Mouse (Mus musculus) heart, embryonic 10.5 days (tissue): Measurements from ENCODE around the gene Aars. TPM values are rescaled to one million over a fixed set of nuclear protein-coding genes. Genes with fewer than 3 reads are reported as not detected.
"Not testable (repeated sequence)": the region's sequence is repeated elsewhere in the genome, so short reads cannot be mapped to it uniquely, and the experiment has no call there.

Experiments
- DNase-seq: peaks from one replicate; pipeline ENCODE4 v3.0.0-alpha.2; 2017; ENCODE audit warnings: low spot score
- H3K27ac ChIP-seq: fragments of 300-500 bp; sonication (generic); 2 replicates; pipeline ENCODE4 v1.5.1; 2016; ENCODE audit warnings: mild to moderate bottlenecking
- H3K27me3 ChIP-seq: fragments of 300-500 bp; sonication (generic); 2 replicates; pipeline ENCODE4 v1.6.1; 2016; ENCODE audit warnings: mild to moderate bottlenecking; ENCODE audit not compliant: poor library complexity, insufficient read depth, severe bottlenecking
- H3K36me3 ChIP-seq: fragments of 300-500 bp; sonication (generic); 2 replicates; pipeline ENCODE4 v1.6.1; 2016; ENCODE audit warnings: mild to moderate bottlenecking, moderate library complexity
- H3K4me1 ChIP-seq: fragments of 300-500 bp; sonication (generic); 2 replicates; pipeline ENCODE4 v1.6.1; 2016; ENCODE audit warnings: mild to moderate bottlenecking
- H3K4me3 ChIP-seq: fragments of 300-500 bp; sonication (generic); 2 replicates; pipeline ENCODE4 v1.5.1; 2016; ENCODE audit warnings: mild to moderate bottlenecking, moderate library complexity
- H3K9me3 ChIP-seq: fragments of 300-500 bp; sonication (generic); 2 replicates; pipeline ENCODE4 v1.6.1; 2016; ENCODE audit warnings: mild to moderate bottlenecking, moderate library complexity
- WGBS: fragments of 180-500 bp; shearing (Covaris S2); methylation state at CpG from one replicate; pipeline ENCODE4 v1.1.7; 2016; 5-methylcytosine and 5-hydroxymethylcytosine counted together
- polyA plus RNA-seq: library from polyadenylated mRNA; unstranded; fragments of >200 nt; fragmentation: Nextera tagmentation; extraction: Ambion mirVana; gene quantifications from 2 replicates; pipeline ENCODE4 v1.2.1, GENCODE M21; 2016

Gene Aars
- 62.9 and 72.4 TPM in 2 replicates for polyA plus RNA-seq

- no peaks in the 10 kb centered on the region for H3K9me3 ChIP-seq
- H3K36me3 ChIP-seq: peaks cover 15% of the 10 kb centered on the region
- H3K4me3 ChIP-seq: peak within 1 kb of the TSS; percentile 83
- peaks cover 8% of the 10 kb centered on the region; the same call in 1 of the 2 replicates for H3K27me3 ChIP-seq
- peak within 1 kb of the TSS; percentile 95 for H3K27ac ChIP-seq
- no peak for DNase-seq
- H3K4me1 ChIP-seq: peaks cover 17% of the 10 kb centered on the region
- 95% methylated on average over 7 of the region's 7 CpGs for WGBS
Observed at GRCm38 (mm10) chr8:111032916-111033315, at the start of gene Aars. Aars (plus strand) TSS chr8:111033144.

GRCm38 (mm10) chr8:110987805-110988744 is 44.9 kb upstream of the Aars start:
- no peak overlapping the region for H3K27ac ChIP-seq
- 78% methylated on average over 8 of the region's 8 CpGs for WGBS
- no peaks in the 10 kb centered on the region for H3K4me1 ChIP-seq
- peaks cover 93% of the 10 kb centered on the region for H3K36me3 ChIP-seq
- H3K9me3 ChIP-seq: no peaks in the 10 kb centered on the region
- no peaks in the 10 kb centered on the region for H3K27me3 ChIP-seq
- DNase-seq: no peak
- H3K4me3 ChIP-seq: no peak overlapping the region

GRCm38 (mm10) chr8:110990017-110990416 is 42.9 kb upstream of the Aars start:
- Histone ChIP-seq H3K4me1 (no peaks in the 10 kb centered on the region), H3K36me3 (peaks cover 85% of the 10 kb centered on the region), H3K9me3 (no peaks in the 10 kb centered on the region), H3K27me3 (no peaks in the 10 kb centered on the region), H3K4me3 (no peak overlapping the region), H3K27ac (no peak overlapping the region)
- no peak for DNase-seq
- WGBS: 89% methylated on average over 9 of the region's 9 CpGs

GRCm38 (mm10) chr8:110996641-110997430 is 36.1 kb upstream of the Aars start:
- 31% methylated on average over 16 of the region's 16 CpGs for WGBS
- DNase-seq: no peak

GRCm38 (mm10) chr8:110997547-110998531 is 35.1 kb upstream of the Aars start, which contains the start of gene Ddx19a:
Ddx19a (minus strand) TSS chr8:110997800.
- Histone ChIP-seq H3K9me3 (no peaks in the 10 kb centered on the region), H3K27ac (peak within 1 kb of the TSS; percentile 92), H3K36me3 (peaks cover 15% of the 10 kb centered on the region), H3K27me3 (no peaks in the 10 kb centered on the region), H3K4me3 (peak within 1 kb of the TSS; percentile 92), H3K4me1 (peaks cover 13% of the 10 kb centered on the region)
- DNase-seq: peak; percentile 92
- WGBS: 4% methylated on average over 58 of the region's 58 CpGs

More at GRCm38 (mm10) chr8:110996641-110997430, 36.1 kb upstream of the Aars start:
- Histone ChIP-seq H3K4me3 (peak overlapping the region; percentile 92), H3K4me1 (peaks cover 13% of the 10 kb centered on the region), H3K27ac (peak overlapping the region; percentile 92), H3K9me3 (no peaks in the 10 kb centered on the region), H3K36me3 (peaks cover 23% of the 10 kb centered on the region), H3K27me3 (no peaks in the 10 kb centered on the region)

- H3K9me3 ChIP-seq, H3K4me3 ChIP-seq, DNase-seq, H3K27ac ChIP-seq, H3K4me1 ChIP-seq, H3K27me3 ChIP-seq: not testable (repeated sequence)
- H3K36me3 ChIP-seq: peaks cover 67% of the 10 kb centered on the region
- WGBS: 80% methylated on average over 8 of the region's 10 CpGs
Observed at GRCm38 (mm10) chr8:111010230-111010991, 22.5 kb upstream of the Aars start.

GRCm38 (mm10) chr8:111026609-111027008 is 6.3 kb upstream of the Aars start:
- H3K27ac ChIP-seq, H3K4me1 ChIP-seq, H3K27me3 ChIP-seq, H3K4me3 ChIP-seq, H3K9me3 ChIP-seq, H3K36me3 ChIP-seq, DNase-seq: not testable (repeated sequence)
- WGBS: 90% methylated on average over 2 of the region's 2 CpGs

- Histone ChIP-seq H3K4me1 (peaks cover 9% of the 10 kb centered on the region; the same call in 1 of the 2 replicates), H3K4me3 (peak overlapping the region; percentile 94), H3K27ac (peak overlapping the region; percentile 91), H3K27me3 (peaks cover 8% of the 10 kb centered on the region; the same call in 1 of the 2 replicates), H3K36me3 (no peaks in the 10 kb centered on the region), H3K9me3 (no peaks in the 10 kb centered on the region)
- under 1% methylated on average over 31 of the region's 31 CpGs for WGBS
- DNase-seq: peak; percentile 93
Observed at GRCm38 (mm10) chr8:111027391-111027937, 5.5 kb upstream of the Aars start.

- Histone ChIP-seq H3K27ac (no peak overlapping the region), H3K4me1 (peaks cover 11% of the 10 kb centered on the region; the same call in 1 of the 2 replicates), H3K36me3 (no peaks in the 10 kb centered on the region), H3K27me3 (peaks cover 8% of the 10 kb centered on the region; the same call in 1 of the 2 replicates), H3K4me3 (no peak overlapping the region), H3K9me3 (no peaks in the 10 kb centered on the region)
- no peak for DNase-seq
- WGBS: 40% methylated on average over 4 of the region's 4 CpGs
Observed at GRCm38 (mm10) chr8:111029589-111029988, 3.4 kb upstream of the Aars start.

- no peak overlapping the region for H3K4me3 ChIP-seq
- peaks cover 8% of the 10 kb centered on the region; the same call in 1 of the 2 replicates for H3K27me3 ChIP-seq
- no peak for DNase-seq
- no peaks in the 10 kb centered on the region for H3K9me3 ChIP-seq
- 78% methylated on average over 6 of the region's 6 CpGs for WGBS
- H3K27ac ChIP-seq: no peak overlapping the region
- no peaks in the 10 kb centered on the region for H3K36me3 ChIP-seq
- H3K4me1 ChIP-seq: peaks cover 15% of the 10 kb centered on the region
Observed at GRCm38 (mm10) chr8:111030045-111030444, 2.9 kb upstream of the Aars start.

- Histone ChIP-seq H3K36me3 (0 out of 2 replicates have a peak, but pooled peaks cover 4% of the 10 kb centered on the region), H3K9me3 (no peaks in the 10 kb centered on the region), H3K27me3 (peaks cover 8% of the 10 kb centered on the region; the same call in 1 of the 2 replicates), H3K4me3 (no peak within 1 kb of the TSS), H3K4me1 (peaks cover 22% of the 10 kb centered on the region), H3K27ac (no peak within 1 kb of the TSS)
- 95% methylated on average over 19 of the region's 19 CpGs for WGBS
- DNase-seq: no peak
Observed at GRCm38 (mm10) chr8:111031572-111031971, 1.4 kb upstream of the Aars start, which contains the start of gene Ddx19b. Ddx19b (minus strand) TSS chr8:111031751.
